Mouse (Mus musculus) cerebellum, adult 2 months (tissue): ENCODE measurements at regions not wholly inside any gene's neighbourhood (a gene's known extent, or its start where the extent isn't known, plus 50 kb on each side); places are given as distances from the start of the nearest gene placed in this dataset.

Source experiments
- DNase-seq, 2 experiments: peaks; one replicate each; pipeline ENCODE4 v3.0.0; 2021
- H3K27ac ChIP-seq: fragments of 200-500 bp; 2 replicates; pipeline ENCODE4 v1.5.1; 2012; ENCODE audit warnings: low read length, control low read depth, inconsistent platforms; ENCODE audit not compliant: insufficient read depth
- H3K27me3 ChIP-seq: fragments of 200-500 bp; 2 replicates; pipeline ENCODE4 v1.6.1; 2012; ENCODE audit warnings: inconsistent platforms, mild to moderate bottlenecking, low read length, moderate library complexity; ENCODE audit not compliant: control insufficient read depth, insufficient read depth
- H3K4me1 ChIP-seq: fragments of 200-500 bp; 2 replicates; pipeline ENCODE4 v1.6.1; 2011; ENCODE audit warnings: low read length; ENCODE audit not compliant: control insufficient read depth, insufficient read depth
- H3K4me3 ChIP-seq: fragments of 200-500 bp; replicated peaks from 2 replicates; pipeline ENCODE3; 2011; ENCODE audit warnings: mild to moderate bottlenecking, low read depth, low read length, control low read depth; ENCODE audit not compliant: insufficient read depth
- CTCF ChIP-seq: fragments of 200-500 bp; IDR thresholded peaks from 2 replicates; pipeline ENCODE4 v1.5.1; 2011; ENCODE audit warnings: low read depth, mild to moderate bottlenecking, control low read depth, low read length, moderate library complexity, borderline replicate concordance; ENCODE audit not compliant: insufficient read depth
- POLR2A ChIP-seq: fragments of 200-500 bp; IDR thresholded peaks from 2 replicates; pipeline ENCODE4 v1.6.1; 2011; ENCODE audit warnings: low read length, control low read depth, borderline replicate concordance; ENCODE audit not compliant: insufficient read depth
- WGBS: fragments of 180-500 bp; shearing (Covaris S2); methylation state at CpG from one replicate; pipeline ENCODE4 v1.1.7; 2018; 5-methylcytosine and 5-hydroxymethylcytosine counted together

DNA sequence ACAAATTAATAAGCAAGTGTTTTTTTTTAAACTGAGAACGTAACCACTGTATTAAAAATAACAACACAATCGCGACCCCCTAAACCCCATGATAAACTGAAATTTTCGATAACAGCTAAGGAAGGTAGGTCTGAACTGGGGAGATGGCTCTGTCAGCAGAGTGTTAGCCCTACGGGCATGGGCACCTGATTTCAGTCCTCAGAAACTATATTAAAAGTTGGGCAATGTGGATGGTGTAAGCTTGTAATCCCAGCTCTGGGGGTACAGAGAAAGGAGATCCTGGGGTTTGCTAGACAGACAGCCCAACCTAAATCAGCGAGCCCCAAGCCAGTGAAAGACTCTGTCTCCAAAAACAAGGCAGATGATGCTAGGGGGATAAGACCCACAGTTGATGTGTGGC, 242.1 kb downstream of the Efnb2 start:
- H3K4me1 ChIP-seq = no peaks in the 10 kb centered on the region
- H3K27me3 ChIP-seq = no peaks in the 10 kb centered on the region
- DNase-seq = no peak
- whole genome bisulfite sequencing = 97% methylated on average over 6 of the region's 6 CpGs
- TF ChIP-seq CTCF (no peak), POLR2A (no peak)
- H3K27ac ChIP-seq = no peak overlapping the region
- H3K4me3 ChIP-seq = no peak overlapping the region

GRCm38 (mm10) chr8:8418525-8418924, 242.5 kb downstream of the Efnb2 start:
- Histone ChIP-seq H3K27ac (no peak overlapping the region), H3K4me1 (no peaks in the 10 kb centered on the region), H3K27me3 (no peaks in the 10 kb centered on the region), H3K4me3 (no peak overlapping the region)
- TF ChIP-seq POLR2A (no peak), CTCF (no peak)
- WGBS = 97% methylated on average over 2 of the region's 2 CpGs
- DNase-seq = no peak

DNA sequence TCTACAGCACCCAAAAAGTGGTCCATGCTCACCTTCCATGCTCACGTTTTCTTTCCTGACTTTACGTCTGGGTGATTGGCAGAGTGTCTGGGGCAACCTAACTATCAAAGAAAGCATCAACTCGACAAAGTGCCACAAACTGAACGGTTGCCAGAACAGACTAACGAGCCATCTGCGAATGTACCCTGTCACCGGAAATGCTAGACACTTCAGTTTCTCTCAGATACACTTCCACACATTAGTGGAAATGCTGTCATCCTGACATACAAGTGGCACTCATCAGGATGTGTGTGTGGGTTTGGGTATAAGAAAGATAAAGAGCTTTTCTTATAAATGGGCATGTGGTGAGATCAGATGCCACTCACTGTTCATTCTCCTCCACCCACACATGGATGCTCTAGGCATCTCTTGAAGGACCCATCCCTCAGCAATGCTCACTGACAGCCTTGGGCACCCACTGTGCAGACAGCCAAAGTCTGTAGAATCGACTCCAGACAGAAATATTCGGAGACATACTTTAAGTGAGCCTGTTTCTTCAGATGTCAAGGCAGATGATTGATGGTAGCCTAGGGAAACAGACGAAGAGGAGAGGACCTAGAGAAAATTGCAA, 244.8 kb downstream of the Efnb2 start:
- H3K4me3 ChIP-seq = no peak overlapping the region
- no peaks in the 10 kb centered on the region for H3K27me3 ChIP-seq
- no peak for DNase-seq
- H3K27ac ChIP-seq = no peak overlapping the region
- TF ChIP-seq POLR2A = no peak
- no peak for TF ChIP-seq CTCF
- no peaks in the 10 kb centered on the region for H3K4me1 ChIP-seq
- WGBS = 29% methylated on average over 10 of the region's 10 CpGs

GRCm38 (mm10) chr8:8407357-8407756, 253.7 kb downstream of the Efnb2 start:
- TF ChIP-seq CTCF (no peak), POLR2A (no peak)
- DNase-seq = no peak
- WGBS = 83% methylated on average over 3 of the region's 3 CpGs
- Histone ChIP-seq H3K4me3 (no peak overlapping the region), H3K27ac (no peak overlapping the region), H3K4me1 (no peaks in the 10 kb centered on the region), H3K27me3 (no peaks in the 10 kb centered on the region)

DNA sequence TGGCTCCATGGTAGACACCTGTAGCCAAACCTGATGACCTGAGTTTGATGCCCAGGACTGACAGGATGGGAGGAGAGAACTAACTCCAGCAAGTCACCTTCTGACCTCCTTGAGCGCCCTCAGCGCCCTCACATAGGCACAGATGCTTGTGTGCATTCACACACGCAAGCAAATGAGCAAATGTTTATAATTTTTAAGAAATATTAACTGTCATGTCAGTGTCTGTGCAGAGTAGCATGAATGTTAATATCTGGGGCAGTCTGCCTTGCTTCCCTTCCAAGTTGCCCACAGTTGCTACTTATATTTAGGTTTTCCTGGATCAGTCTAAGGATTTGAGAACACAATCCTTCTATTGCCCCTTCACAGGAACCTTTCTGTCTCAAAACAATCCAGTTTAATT, 257.6 kb downstream of the Efnb2 start:
- no peak for DNase-seq
- Histone ChIP-seq H3K27me3 (no peaks in the 10 kb centered on the region), H3K4me1 (no peaks in the 10 kb centered on the region), H3K4me3 (no peak overlapping the region), H3K27ac (no peak overlapping the region)
- TF ChIP-seq CTCF (no peak), POLR2A (no peak)
- 94% methylated on average over 3 of the region's 3 CpGs for WGBS

DNA sequence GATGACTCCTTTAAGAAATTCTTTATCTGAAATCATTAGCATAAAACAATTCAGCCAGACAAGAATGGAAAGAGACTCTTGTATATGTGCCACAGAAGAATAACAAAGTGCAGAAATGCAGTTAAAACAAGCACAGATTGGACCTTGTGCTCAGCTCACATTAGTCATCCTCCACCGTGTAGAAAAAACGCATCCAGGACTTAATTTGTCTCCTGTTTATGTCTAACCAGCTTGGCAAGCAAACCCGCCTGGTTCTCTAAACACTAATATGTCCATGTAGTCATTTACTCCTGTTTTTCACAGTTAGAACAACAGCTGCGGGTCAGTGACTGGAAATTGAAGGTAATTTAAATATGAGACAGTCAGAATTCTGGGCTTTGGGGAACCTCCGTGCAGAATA, 268.7 kb downstream of the Efnb2 start:
- no peak for DNase-seq
- Histone ChIP-seq H3K4me1 (no peaks in the 10 kb centered on the region), H3K27ac (no peak overlapping the region), H3K4me3 (no peak overlapping the region), H3K27me3 (no peaks in the 10 kb centered on the region)
- WGBS = 54% methylated on average over 5 of the region's 5 CpGs
- TF ChIP-seq POLR2A = no peak
- no peak for TF ChIP-seq CTCF

GRCm38 (mm10) chr8:8391321-8391720, 269.7 kb downstream of the Efnb2 start:
- 77% methylated on average over 9 of the region's 9 CpGs for WGBS
- DNase-seq = no peak
- Histone ChIP-seq H3K4me1 (no peaks in the 10 kb centered on the region), H3K27ac (no peak overlapping the region), H3K4me3 (no peak overlapping the region), H3K27me3 (no peaks in the 10 kb centered on the region)
- TF ChIP-seq POLR2A (no peak), CTCF (no peak)

GRCm38 (mm10) chr8:8378248-8378647, 282.8 kb downstream of the Efnb2 start:
- TF ChIP-seq CTCF (no peak), POLR2A (no peak)
- WGBS = 76% methylated on average over 4 of the region's 4 CpGs
- Histone ChIP-seq H3K27ac (no peak overlapping the region), H3K4me1 (no peaks in the 10 kb centered on the region), H3K4me3 (no peak overlapping the region), H3K27me3 (no peaks in the 10 kb centered on the region; the same call in 1 of the 2 replicates)
- DNase-seq = no peak
